Mouse (Mus musculus) CD4-positive naive resting alpha-beta T cell, adult 76 days (primary cell): ENCODE results near the gene Fam71f1. TPM values are rescaled to one million over a fixed set of nuclear protein-coding genes. Genes with fewer than 3 reads are reported as not detected.

ENCODE experiments used
- total RNA-seq: library from RNA; stranded (reverse); gene quantifications from one replicate; pipeline ENCODE4 v1.2.4, GENCODE M21; 2023

Fam71f1 gene
- not detected for total RNA-seq

GRCm38 (mm10) chr6:29318879-29319278, at the start of gene Fam71f1:
Gene Fam71f1, plus strand, starts transcription at chr6:29319140.

GRCm38 (mm10) chr6:29272312-29273072, 46.4 kb upstream of the Fam71f1 start, which contains the start of gene Hilpda:
Gene Hilpda, plus strand, starts transcription at chr6:29272488.

GRCm38 (mm10) chr6:29279293-29279692, 39.6 kb upstream of the Fam71f1 start, which contains the start of gene Fam71f2:
Gene Fam71f2, plus strand, starts transcription at chr6:29279593.

GRCm38 (mm10) chr6:29347665-29348370, 28.9 kb downstream of the Fam71f1 start, which contains the start of gene Calu:
Gene Calu, plus strand, starts transcription at chr6:29348069.

Other genes with a start within 250 kb of the Fam71f1 start
- 81.0 TPM for gene Rbm28, start 154.1 kb upstream of the Fam71f1 start, total RNA-seq
- gene Prrt4, start 139.6 kb upstream of the Fam71f1 start, total RNA-seq = not detected
- 123 TPM for gene Impdh1, start 102.8 kb upstream of the Fam71f1 start, total RNA-seq
- gene Hilpda, start 46.7 kb upstream of the Fam71f1 start, total RNA-seq = 15.4 TPM
- 1.2 TPM for gene Fam71f2, start 39.5 kb upstream of the Fam71f1 start, total RNA-seq
- 51.8 TPM for gene Calu, start 28.9 kb downstream of the Fam71f1 start, total RNA-seq
- not detected for gene Opn1sw, start 69.3 kb downstream of the Fam71f1 start, total RNA-seq
- gene Ccdc136, start 77.2 kb downstream of the Fam71f1 start, total RNA-seq = not detected
- gene Flnc, start 114.1 kb downstream of the Fam71f1 start, total RNA-seq = not detected
- gene Atp6v1f, start 148.6 kb downstream of the Fam71f1 start, total RNA-seq = 150 TPM
- gene Atp6v1fnb, start 152.3 kb downstream of the Fam71f1 start, total RNA-seq = 7.6 TPM
- not detected for gene Kcp, start 188.8 kb downstream of the Fam71f1 start, total RNA-seq
- gene Irf5, start 207.5 kb downstream of the Fam71f1 start, total RNA-seq = 25.5 TPM